Mouse (Mus musculus): ENCODE results near the gene Samhd1.

DNA sequence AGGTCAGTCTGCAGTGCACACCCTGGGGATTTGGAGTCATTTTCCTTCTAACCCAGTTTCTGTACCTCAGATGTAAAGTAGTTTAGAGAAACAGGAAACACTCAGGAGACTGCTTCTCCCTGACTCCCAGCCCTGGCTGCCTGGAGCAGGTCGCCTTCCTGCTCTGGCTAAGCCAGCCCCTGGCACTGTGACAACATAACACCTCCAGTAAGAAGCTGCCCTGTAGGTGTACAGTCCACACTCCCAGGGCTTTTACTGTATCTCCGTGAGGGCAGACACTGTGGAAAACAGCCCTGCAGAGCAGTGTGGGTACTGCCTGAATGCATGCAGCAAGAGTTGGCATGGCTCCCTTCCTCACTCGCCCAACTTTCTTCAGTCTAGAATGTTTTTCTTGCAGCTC is 59.4 kb downstream of the Samhd1 start:
- TF ChIP-seq CTCF (IDR thresholded peaks at IDR 0.05; ENCODE audit: low read depth, low read length) (no peak), POLR2A (IDR thresholded peaks at IDR 0.05; ENCODE audit: extremely low read depth, insufficient read depth, low read length) (no peak)
